Mouse (Mus musculus): ENCODE measurements around the gene Rslcan18.
A peak's percentile ranks its signal among the peaks of the same experiment; 100 is the strongest.
"Not testable (repeated sequence)": the region's sequence is repeated elsewhere in the genome, so short reads cannot be mapped to it uniquely, and the experiment has no call there.

The Rslcan18 gene

DNA sequence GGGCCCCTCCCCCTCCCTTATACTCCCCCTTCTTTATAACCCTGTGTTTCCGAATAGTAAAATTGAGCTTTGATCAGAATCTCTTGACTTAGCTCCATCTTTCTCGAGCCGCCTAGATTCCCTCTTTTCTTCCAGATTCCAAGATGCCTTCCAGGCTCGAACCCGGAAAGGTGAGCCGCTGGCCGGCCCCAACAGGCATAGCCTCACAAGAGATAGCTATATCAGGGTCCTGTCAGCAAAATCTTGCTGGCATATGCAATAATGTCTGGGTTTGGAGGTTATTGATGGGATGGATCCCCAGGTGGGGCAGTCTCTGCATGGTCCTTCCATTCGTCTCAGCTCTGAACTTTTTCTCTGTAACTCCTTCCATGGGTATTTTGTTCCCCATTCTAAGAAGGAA, at the start of gene Rslcan18:
Rslcan18 (minus strand) TSS at position 101 of the 400 bp plus-strand sequence.
- not testable (repeated sequence) for DNase-seq (ENCODE audit: low spot score in 2 of 2)

GRCm38 (mm10) chr13:67128038-67128721, 12.1 kb upstream of the Rslcan18 start:
- DNase-seq (ENCODE audit: low spot score in 2 of 2), result peak; percentile 38 to 66

DNA sequence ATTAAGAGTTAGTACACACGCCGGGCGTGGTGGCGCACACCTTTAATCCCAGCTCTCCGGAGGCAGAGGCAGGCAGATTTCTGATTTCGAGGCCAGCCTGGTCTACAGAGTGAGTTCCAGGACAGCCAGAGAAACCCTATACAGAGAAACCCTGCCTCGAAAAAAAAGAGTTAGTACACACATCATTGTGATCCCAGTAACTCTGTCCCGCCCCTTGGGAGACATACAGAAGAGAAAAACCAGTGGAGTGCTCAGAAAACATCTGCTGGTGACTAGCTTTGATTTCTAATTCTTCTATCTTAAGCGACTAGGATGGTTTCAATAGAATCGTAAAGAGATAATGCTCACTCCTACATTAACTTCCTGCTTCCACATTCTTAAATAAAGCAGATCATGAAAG, 11.4 kb upstream of the Rslcan18 start:
- DNase-seq (ENCODE audit: low spot score in 2 of 2), result not testable (repeated sequence)

DNA sequence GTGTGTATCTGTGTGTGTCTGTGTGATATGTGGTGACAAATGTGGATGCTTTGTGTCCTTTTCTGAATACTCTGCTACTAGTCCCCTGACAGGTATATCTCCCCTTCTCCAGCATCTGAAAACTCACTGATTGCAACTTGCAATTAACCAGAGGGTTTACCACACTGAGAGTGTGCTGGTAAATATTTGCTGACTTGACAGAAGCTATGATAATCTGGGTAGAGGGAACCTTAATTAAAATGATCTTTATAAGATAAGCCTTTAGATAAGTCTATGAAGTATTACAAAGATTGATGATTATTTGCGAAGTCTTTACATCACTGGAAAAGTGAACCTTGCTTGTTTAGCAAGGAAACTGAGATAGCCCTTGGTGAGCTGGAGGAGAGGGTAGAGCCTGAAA, 8.4 kb upstream of the Rslcan18 start:
- DNase-seq (ENCODE audit: low spot score in 2 of 2), result no peak

DNA sequence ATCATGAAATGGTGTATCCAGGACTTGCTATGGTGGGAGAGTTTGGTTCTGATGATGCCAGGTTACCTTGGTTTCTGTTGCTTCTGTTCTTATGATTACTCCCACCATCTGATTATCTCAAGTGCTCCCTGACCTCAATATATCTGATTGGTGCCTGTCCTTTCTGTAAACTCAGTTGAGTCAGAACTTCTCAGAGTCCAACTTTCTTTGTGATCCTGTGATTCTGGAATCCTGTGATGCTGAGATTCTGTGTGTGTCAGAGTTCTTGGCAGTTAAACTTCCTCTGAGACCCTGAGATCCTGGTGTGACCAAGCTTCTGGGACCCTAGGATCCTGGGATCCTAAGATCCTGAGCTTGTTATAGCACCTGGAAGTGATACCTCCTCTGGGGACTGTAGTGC, 5.3 kb upstream of the Rslcan18 start, which contains the start of gene Zfp759:
Zfp759 (plus strand) TSS at position 301 of the 400 bp plus-strand sequence.
- DNase-seq (ENCODE audit: low spot score in 2 of 2), result not testable (repeated sequence)

GRCm38 (mm10) chr13:67113287-67113686, 2.8 kb downstream of the Rslcan18 start:
- no peak for DNase-seq (ENCODE audit: low spot score in 2 of 2)

GRCm38 (mm10) chr13:67112096-67112495, 4.0 kb downstream of the Rslcan18 start:
- DNase-seq (ENCODE audit: low spot score in 2 of 2), result no peak

DNA sequence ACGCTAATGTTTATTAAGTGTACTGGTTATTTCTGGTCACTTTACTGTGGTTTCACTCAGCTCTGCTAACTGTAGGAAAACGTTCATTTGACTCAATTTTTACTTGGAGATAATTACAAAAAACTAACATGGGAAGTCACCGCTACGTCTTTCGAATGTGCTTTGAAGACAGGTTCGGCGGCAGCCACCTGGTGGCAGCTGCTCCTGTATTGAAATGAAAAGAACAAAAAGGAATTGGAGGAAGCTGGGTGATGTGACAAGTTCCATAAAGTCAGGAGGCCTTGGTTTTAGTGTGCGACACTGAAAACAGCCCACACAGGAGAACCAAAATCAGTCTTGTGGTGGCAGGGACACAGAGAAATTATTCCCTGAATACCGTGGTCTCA, 7.2 kb downstream of the Rslcan18 start:
- peak in 1 of 2 experiments; percentile 30 for DNase-seq (ENCODE audit: low spot score in 2 of 2)

DNA sequence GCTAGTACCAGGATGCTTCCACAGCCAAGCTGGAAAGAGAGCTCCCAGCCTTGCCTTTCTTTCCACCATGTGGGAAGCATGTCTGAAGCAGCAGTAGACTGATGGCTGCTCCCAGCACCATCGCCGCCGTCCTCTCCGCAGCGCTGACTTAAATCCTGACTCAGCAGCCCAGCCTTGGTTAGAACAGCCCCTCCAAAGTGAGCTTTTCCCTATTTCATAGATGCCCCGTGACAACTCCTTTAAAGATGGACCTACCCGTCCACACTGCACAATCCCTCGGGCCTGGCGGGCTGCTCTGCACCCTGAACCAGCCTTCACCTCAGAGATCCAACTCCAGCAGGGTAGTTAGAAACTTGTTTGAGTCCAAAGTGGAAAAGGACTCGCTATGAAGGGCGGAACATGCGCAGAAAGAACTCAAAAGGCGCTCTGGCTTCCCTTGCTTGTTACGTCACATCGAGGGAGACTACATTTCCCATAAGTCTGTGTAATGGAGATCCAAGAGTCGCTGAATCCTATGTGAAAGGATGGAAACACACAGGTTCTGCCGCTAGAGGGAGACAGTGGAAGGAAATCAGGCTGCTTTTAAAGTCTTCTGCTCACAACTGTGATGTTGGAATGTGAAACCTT, 7.8 kb downstream of the Rslcan18 start, which contains the start of gene Gm28557:
Gm28557 (minus strand) TSS at position 411 of the 627 bp plus-strand sequence.
- peak; percentile 66 to 84 for DNase-seq (ENCODE audit: low spot score in 2 of 2)

- DNase-seq (ENCODE audit: low spot score in 2 of 2), result no peak
Observed at GRCm38 (mm10) chr13:67107681-67108080, 8.4 kb downstream of the Rslcan18 start.

DNA sequence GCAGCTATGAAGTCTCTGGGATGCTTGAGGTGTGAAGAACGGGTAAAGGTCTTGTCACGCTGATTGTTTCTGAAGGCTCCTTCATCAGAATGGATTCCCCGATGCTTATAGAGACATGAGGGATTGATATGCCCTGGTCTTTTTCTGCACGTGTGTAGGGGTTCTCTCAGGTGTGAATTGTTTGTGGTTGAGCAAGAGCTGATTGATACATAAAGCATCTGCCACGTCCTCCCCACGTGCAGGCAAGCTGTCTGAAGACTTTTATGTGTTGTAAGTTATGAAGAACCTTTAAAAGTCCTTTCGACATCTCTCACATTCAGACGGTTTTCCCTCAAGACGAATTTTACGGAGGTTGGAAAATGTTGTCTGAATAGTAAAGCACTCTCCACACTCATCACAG, 18.2 kb downstream of the Rslcan18 start, which contains the start of gene Zfp708:
Zfp708 (minus strand) TSS at position 101 of the 400 bp plus-strand sequence.
- no peak for DNase-seq (ENCODE audit: low spot score in 2 of 2)

GRCm38 (mm10) chr13:67090154-67090553, 25.9 kb downstream of the Rslcan18 start:
- no peak for DNase-seq (ENCODE audit: low spot score in 2 of 2)

DNA sequence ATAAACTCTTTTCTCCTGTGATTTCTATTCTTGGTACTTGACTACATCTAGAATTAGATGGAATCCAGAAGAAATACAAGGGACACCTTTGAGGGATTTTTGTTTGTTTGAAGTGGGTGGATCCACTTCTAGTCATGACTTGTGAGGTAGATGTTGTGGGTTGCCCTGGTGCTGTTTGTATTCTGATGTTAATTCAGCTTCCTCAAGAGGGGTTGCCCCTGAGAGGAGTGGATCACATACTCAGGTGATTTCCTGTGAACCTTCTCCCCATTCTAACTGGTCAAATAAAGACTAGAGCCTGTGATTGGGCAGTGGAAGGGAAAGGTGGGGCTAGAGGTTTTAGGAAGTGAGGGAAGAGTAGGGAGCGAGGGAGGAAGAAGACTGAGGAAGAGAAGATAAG, 34.1 kb downstream of the Rslcan18 start:
- DNase-seq (ENCODE audit: low spot score in 2 of 2), result no peak

GRCm38 (mm10) chr13:67081142-67081713, 34.8 kb downstream of the Rslcan18 start:
- DNase-seq (ENCODE audit: low spot score in 2 of 2), result peak; percentile 32 to 42

DNA sequence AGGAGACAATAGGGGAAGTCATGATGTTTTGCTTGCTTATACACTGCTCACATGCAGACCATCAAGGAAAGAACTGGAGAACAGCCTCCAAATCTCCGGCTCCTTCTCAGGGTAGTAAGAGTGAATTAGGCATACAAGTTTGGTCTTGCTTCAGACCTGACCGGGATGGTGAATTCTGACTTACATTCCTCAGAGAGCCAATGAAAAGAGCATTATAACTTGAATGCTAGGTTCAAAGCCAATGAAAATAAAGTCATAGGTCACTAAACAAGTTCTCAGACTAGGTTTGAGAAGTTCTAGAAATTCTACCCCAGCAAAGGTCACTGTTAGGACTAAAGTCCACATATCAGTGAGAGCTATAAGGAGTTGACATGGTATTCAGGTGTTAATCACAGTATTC, 38.8 kb downstream of the Rslcan18 start:
- DNase-seq (ENCODE audit: low spot score in 2 of 2), result no peak

DNA sequence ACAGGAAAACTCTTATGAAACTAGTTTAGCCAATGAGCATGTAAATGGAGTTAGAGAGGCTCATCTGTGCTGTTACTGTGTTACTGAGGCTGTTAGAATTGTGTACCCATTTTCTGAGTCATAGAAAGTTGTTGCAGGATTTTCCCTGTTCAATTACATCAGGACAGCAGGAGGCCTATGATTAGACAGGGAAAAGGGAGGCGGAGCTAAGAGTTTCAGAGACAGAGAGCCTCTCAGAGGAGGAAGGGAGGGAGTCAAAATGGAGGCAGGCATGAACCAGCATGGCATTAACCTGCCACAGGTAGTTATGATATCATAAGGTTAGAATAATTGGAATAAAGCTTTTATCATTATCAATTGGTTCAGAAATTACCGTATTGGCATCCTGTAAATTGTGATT, 43.3 kb downstream of the Rslcan18 start:
- no peak for DNase-seq (ENCODE audit: low spot score in 2 of 2)

DNA sequence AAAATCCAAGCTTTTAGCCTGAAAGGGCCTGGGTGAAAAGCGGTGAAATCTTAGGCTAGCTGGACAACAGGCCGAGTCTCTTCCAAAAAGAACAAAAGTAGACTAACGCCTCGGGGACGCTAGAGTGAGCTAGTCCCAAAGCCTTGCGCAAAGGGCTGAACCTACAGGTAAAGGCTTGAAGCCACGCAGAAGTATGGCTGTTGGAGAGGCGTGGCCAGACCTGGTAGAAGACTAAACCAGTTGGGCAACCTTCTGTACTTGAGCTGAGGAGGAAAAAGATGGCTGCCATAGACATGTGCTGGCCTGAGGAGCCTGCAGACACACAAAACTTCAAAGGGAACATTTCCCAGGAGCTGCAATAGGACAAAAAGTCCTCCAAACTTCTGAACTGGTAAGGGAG, 50.7 kb downstream of the Rslcan18 start:
- DNase-seq (ENCODE audit: low spot score in 2 of 2), result no peak

DNA sequence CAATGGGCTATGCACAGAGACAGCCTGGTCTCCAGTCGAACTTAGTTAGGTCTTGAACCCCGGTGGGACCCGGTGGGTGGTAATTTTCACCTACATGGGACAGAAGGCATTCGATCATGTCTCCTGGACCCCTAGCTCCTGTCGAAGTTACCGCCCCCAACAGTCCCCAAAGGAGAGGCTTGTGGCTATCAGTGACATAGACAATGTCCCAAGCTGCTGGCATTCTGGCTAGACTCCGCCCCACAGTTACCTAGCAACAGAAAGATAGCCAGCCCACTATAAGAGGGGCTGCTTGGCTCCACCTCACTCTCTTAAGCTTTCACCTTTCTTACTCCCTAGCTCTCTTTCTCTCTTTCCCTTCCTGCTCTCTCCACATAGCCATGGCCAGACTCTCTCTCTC, 53.6 kb downstream of the Rslcan18 start:
- DNase-seq (ENCODE audit: low spot score in 2 of 2), result no peak

- peak; percentile 66 to 81 for DNase-seq (ENCODE audit: low spot score in 2 of 2)
Observed at GRCm38 (mm10) chr13:67060786-67061358, 55.2 kb downstream of the Rslcan18 start, which contains the start of gene Zfp712. Gene Zfp712 (minus strand): TSS chr13:67061170.

GRCm38 (mm10) chr13:67060161-67060785, 55.8 kb downstream of the Rslcan18 start:
- no peak for DNase-seq (ENCODE audit: low spot score in 2 of 2)
